Mouse (Mus musculus): ENCODE data around the gene Vmn1r211. TPM values are rescaled to one million over a fixed set of nuclear protein-coding genes. Genes with fewer than 3 reads are reported as not detected.

Vmn1r211 gene
- polyA plus RNA-seq, 1 experiment from 2014 or later = not detected

Other genes starting within 250 kb of the Vmn1r211 start
- not detected in 2 replicates for gene Vmn1r206, start 233.3 kb downstream of the Vmn1r211 start, polyA plus RNA-seq (2014; fragmentation: Nextera tagmentation; extraction: Ambion mirVana)
- not detected in 2 replicates for gene Vmn1r207-ps, start 127.9 kb downstream of the Vmn1r211 start, polyA plus RNA-seq (2014; fragmentation: Nextera tagmentation; extraction: Ambion mirVana)
- not detected in 2 replicates for gene Vmn1r208, start 80.2 kb downstream of the Vmn1r211 start, polyA plus RNA-seq (2014; fragmentation: Nextera tagmentation; extraction: Ambion mirVana)
- not detected in 2 replicates for gene Vmn1r209, start 47.9 kb downstream of the Vmn1r211 start, polyA plus RNA-seq (2014; fragmentation: Nextera tagmentation; extraction: Ambion mirVana)
- gene Vmn1r210, start 26.2 kb downstream of the Vmn1r211 start, polyA plus RNA-seq (2014; fragmentation: Nextera tagmentation; extraction: Ambion mirVana) = not detected in 2 replicates
- not detected in 2 replicates for gene Vmn1r212, start 26.6 kb upstream of the Vmn1r211 start, polyA plus RNA-seq (2014; fragmentation: Nextera tagmentation; extraction: Ambion mirVana)
- not detected in 2 replicates for gene Vmn1r213, start 150.1 kb upstream of the Vmn1r211 start, polyA plus RNA-seq (2014; fragmentation: Nextera tagmentation; extraction: Ambion mirVana)
- not detected in 2 replicates for gene Vmn1r214, start 172.9 kb upstream of the Vmn1r211 start, polyA plus RNA-seq (2014; fragmentation: Nextera tagmentation; extraction: Ambion mirVana)
- gene Vmn1r215, start 210.5 kb upstream of the Vmn1r211 start, polyA plus RNA-seq (2014; fragmentation: Nextera tagmentation; extraction: Ambion mirVana) = not detected in 2 replicates

All from neural tube, embryonic 14.5 days (tissue).